Mouse (Mus musculus): ENCODE data around the gene Slc1a1. TPM values are rescaled to one million over a fixed set of nuclear protein-coding genes. Genes with fewer than 3 reads are reported as not detected.

Slc1a1 gene
- polyA plus RNA-seq, 1 experiment from 2014 or later: 1.7 TPM

DNA sequence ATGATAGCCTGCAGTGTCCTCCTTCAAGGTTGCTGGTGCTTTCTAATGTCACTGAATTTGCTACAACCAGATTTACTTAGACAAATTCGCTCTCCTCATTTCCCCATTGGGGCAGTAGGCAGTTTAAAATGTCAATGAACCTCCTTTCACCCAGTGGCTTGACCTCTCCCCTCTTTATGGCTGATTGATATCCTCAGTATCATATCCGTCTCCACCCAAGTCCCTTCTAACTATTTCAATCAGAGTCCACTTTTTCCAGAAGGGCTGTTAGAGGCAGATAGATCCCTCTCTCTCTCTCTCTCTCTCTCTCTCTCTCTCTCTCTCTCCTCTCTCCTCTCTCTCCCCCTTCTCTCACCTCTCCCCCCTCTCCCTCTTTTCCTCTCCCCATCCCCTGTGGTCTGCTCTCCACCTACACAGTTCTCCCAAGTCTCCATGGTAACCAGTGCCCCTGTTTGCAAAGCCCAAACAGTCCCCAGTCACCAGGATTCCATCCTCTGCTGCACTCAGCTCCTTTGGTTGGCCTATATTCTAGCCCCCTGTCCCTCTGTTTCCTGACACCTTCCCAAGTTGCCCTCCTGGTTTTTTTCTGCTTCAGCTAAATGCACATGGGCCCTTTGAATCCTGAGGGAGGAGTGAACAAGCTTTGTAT is 80.9 kb downstream of the Slc1a1 start:
- 73% methylated on average over 2 of the region's 2 CpGs for WGBS
- Histone ChIP-seq H3K9me3 (ENCODE audit: control insufficient read depth, low read length) (no peaks in the 10 kb centered on the region), H3K9ac (ENCODE audit: low read length) (no peak overlapping the region), H3K4me3 (ENCODE audit: low read depth, low read length) (no peak overlapping the region), H3K4me2 (ENCODE audit: low read depth) (no peak overlapping the region), H3K4me1 (ENCODE audit: control insufficient read depth, insufficient read depth, low read length) (no peaks in the 10 kb centered on the region), H3K36me3 (ENCODE audit: control insufficient read depth, insufficient read depth, low read length) (no peaks in the 10 kb centered on the region), H3K27ac (ENCODE audit: low read depth, low read length) (no peak overlapping the region), H3K27me3 (ENCODE audit: control insufficient read depth, insufficient read depth, low read length) (no peaks in the 10 kb centered on the region)
- ATAC-seq (ENCODE audit: insufficient read depth, low FRiP score, low TSS enrichment) (no peak), DNase-seq (ENCODE audit: low spot score) (no peak)

DNA sequence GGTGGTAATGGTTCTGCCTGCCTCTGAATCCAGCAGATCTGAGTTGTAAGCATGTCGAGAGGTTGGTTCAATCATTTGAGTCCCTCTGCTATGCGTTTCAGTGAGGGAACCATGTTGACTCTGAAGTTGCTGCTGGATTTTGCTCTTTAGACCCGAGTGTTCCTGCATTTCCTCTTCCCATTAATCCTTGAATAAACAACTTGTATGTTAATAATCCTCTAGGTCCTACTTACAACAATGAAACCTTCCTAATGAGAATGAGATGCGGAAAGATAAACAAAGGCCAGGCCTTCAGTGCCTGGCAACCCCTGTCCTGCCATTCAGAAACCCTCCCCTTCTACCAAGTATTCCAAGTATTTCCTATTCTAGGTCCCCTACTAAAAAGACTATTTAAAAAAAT is 81.6 kb downstream of the Slc1a1 start:
- 64% methylated on average over 4 of the region's 4 CpGs for WGBS
- no peak for DNase-seq (ENCODE audit: low spot score)

DNA sequence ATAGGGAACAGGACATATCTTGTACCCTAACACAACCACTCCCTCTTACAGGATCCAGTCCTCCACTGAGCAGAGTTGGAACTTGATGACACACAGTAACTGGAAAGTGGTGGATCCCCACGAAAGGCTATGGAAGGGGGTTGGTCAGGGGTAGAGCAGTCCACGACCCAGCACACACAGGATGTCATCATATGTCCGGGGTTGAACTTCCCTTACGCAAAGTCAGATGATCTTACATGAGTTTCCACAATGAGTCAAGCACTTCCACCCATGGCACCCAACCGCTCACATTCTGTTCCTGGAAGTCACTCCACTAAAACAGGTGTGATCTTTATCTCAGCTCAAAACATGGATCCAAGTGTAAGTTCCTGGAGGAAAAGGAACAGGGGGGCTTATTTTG is 83.0 kb downstream of the Slc1a1 start:
- Histone ChIP-seq H3K9me3 (ENCODE audit: control insufficient read depth, low read length) (no peaks in the 10 kb centered on the region), H3K4me2 (ENCODE audit: low read depth) (no peak overlapping the region), H3K27me3 (ENCODE audit: control insufficient read depth, insufficient read depth, low read length) (no peaks in the 10 kb centered on the region), H3K4me3 (ENCODE audit: low read depth, low read length) (no peak overlapping the region), H3K36me3 (ENCODE audit: control insufficient read depth, insufficient read depth, low read length) (no peaks in the 10 kb centered on the region), H3K9ac (ENCODE audit: low read length) (no peak overlapping the region), H3K4me1 (ENCODE audit: control insufficient read depth, insufficient read depth, low read length) (no peaks in the 10 kb centered on the region), H3K27ac (ENCODE audit: low read depth, low read length) (no peak overlapping the region)
- WGBS: 87% methylated on average over 5 of the region's 5 CpGs
- DNase-seq (ENCODE audit: low spot score): no peak
- no peak for ATAC-seq (ENCODE audit: insufficient read depth, low FRiP score, low TSS enrichment)

More for the DNA sequence above, 81.6 kb downstream of the Slc1a1 start:
- H3K4me3 ChIP-seq (ENCODE audit: low read depth, low read length): no peak overlapping the region
- no peaks in the 10 kb centered on the region for H3K27me3 ChIP-seq (ENCODE audit: control insufficient read depth, insufficient read depth, low read length)
- no peak overlapping the region for H3K9ac ChIP-seq (ENCODE audit: low read length)
- no peak for ATAC-seq (ENCODE audit: insufficient read depth, low FRiP score, low TSS enrichment)
- no peaks in the 10 kb centered on the region for H3K9me3 ChIP-seq (ENCODE audit: control insufficient read depth, low read length)
- H3K4me1 ChIP-seq (ENCODE audit: control insufficient read depth, insufficient read depth, low read length): no peaks in the 10 kb centered on the region
- H3K36me3 ChIP-seq (ENCODE audit: control insufficient read depth, insufficient read depth, low read length): no peaks in the 10 kb centered on the region
- H3K4me2 ChIP-seq (ENCODE audit: low read depth): no peak overlapping the region
- H3K27ac ChIP-seq (ENCODE audit: low read depth, low read length): no peak overlapping the region

DNA sequence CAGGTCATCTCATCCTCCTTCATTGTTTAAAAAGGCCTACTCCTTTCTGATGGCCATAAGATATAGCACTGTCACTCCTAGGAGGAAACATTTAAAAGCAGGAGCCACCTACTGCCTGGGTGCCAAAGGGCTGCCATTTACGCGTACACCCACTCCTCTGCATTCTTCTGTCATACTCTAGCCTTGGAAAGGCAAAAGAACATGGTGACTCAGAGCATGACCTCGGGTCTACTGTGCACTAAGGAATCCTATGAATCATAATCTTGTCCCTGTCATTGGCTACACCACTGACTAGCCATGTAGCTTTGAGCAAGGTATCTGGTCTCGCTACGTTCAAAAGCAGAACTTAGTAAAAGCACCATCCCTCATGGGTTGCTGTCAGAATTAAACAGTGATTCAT is 91.5 kb downstream of the Slc1a1 start:
- H3K9me3 ChIP-seq (ENCODE audit: control insufficient read depth, low read length): no peaks in the 10 kb centered on the region
- H3K27ac ChIP-seq (ENCODE audit: low read depth, low read length): no peak overlapping the region
- DNase-seq (ENCODE audit: low spot score): no peak
- 90% methylated on average over 5 of the region's 5 CpGs for WGBS
- no peaks in the 10 kb centered on the region for H3K27me3 ChIP-seq (ENCODE audit: control insufficient read depth, insufficient read depth, low read length)
- H3K4me1 ChIP-seq (ENCODE audit: control insufficient read depth, insufficient read depth, low read length): no peaks in the 10 kb centered on the region
- ATAC-seq (ENCODE audit: insufficient read depth, low FRiP score, low TSS enrichment): no peak
- H3K9ac ChIP-seq (ENCODE audit: low read length): no peak overlapping the region
- no peak overlapping the region for H3K4me2 ChIP-seq (ENCODE audit: low read depth)
- H3K4me3 ChIP-seq (ENCODE audit: low read depth, low read length): no peak overlapping the region
- H3K36me3 ChIP-seq (ENCODE audit: control insufficient read depth, insufficient read depth, low read length): no peaks in the 10 kb centered on the region

DNA sequence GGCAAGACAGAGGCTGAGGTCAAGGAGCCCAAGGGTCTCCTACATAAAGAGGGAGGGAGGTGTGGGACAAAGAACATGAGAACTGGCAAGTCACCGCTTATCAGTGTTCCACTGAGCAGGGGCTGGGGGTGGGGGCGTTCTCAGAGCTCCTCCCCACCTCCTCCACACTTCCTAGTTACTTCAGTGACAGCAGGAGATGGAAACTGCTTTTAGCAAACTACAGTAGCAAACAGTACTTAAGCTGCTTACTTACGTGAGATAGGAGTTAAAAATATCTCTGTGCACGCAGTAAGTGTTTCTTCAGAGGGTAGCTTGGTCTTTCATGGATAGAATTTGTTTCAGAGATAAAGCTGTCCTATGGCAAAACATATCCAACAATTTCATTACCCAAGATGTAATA is 92.5 kb downstream of the Slc1a1 start:
- ATAC-seq (ENCODE audit: insufficient read depth, low FRiP score, low TSS enrichment) (no peak), DNase-seq (ENCODE audit: low spot score) (no peak)
- H3K4me2 ChIP-seq (ENCODE audit: low read depth): no peak overlapping the region
- H3K9ac ChIP-seq (ENCODE audit: low read length): no peak overlapping the region
- no peak overlapping the region for H3K27ac ChIP-seq (ENCODE audit: low read depth, low read length)
- no peak overlapping the region for H3K4me3 ChIP-seq (ENCODE audit: low read depth, low read length)
- H3K9me3 ChIP-seq (ENCODE audit: control insufficient read depth, low read length): no peaks in the 10 kb centered on the region
- no peaks in the 10 kb centered on the region for H3K4me1 ChIP-seq (ENCODE audit: control insufficient read depth, insufficient read depth, low read length)
- 79% methylated on average over 4 of the region's 4 CpGs for WGBS
- no peaks in the 10 kb centered on the region for H3K27me3 ChIP-seq (ENCODE audit: control insufficient read depth, insufficient read depth, low read length)
- no peaks in the 10 kb centered on the region for H3K36me3 ChIP-seq (ENCODE audit: control insufficient read depth, insufficient read depth, low read length)

DNA sequence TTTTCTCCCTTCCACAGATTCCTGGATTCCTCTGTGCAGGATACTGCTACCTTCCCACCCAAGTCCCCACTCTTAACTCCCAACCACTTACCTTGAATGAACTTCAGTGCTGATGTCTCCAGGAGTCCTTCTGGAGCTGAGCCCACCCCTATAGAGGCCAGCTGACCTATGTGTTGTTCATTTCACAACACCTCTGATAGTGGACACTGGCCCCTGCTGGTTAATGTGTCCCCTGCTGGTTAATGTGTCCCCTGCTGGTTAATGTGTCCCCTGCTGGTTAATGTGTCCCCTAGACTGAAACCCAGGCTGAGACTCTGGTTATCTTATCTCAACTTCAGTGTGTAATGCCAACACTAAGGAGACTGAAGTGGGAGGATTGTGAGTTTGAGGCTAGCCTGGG is 94.2 kb downstream of the Slc1a1 start:
- no peak overlapping the region for H3K4me3 ChIP-seq (ENCODE audit: low read depth, low read length)
- no peak for DNase-seq (ENCODE audit: low spot score)
- ATAC-seq (ENCODE audit: insufficient read depth, low FRiP score, low TSS enrichment): no peak

DNA sequence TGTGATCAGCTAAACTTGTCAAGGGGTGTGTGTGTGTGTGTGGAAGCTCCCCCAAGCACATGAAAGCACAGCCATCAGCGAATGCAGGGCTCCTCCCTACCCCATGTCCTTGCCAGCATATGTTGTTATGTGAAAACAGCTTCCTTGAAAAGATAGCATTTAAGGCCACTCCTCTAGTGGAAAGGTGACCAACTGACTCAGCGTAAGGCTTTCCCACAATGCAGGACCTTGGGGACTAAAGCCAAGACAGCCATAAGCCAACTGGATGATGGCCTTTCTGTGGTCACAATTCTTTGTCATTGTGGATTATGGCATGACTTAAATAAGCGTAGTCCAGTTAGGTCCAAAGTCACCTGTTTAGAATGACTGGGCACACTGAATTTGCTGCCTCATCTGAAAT is 100.0 kb downstream of the Slc1a1 start:
- WGBS: 89% methylated on average over 3 of the region's 3 CpGs
- Histone ChIP-seq H3K27ac (ENCODE audit: low read depth, low read length) (no peak overlapping the region), H3K4me1 (ENCODE audit: control insufficient read depth, insufficient read depth, low read length) (no peaks in the 10 kb centered on the region), H3K9ac (ENCODE audit: low read length) (no peak overlapping the region), H3K9me3 (ENCODE audit: control insufficient read depth, low read length) (no peaks in the 10 kb centered on the region), H3K4me3 (ENCODE audit: low read depth, low read length) (no peak overlapping the region), H3K36me3 (ENCODE audit: control insufficient read depth, insufficient read depth, low read length) (no peaks in the 10 kb centered on the region), H3K27me3 (ENCODE audit: control insufficient read depth, insufficient read depth, low read length) (no peaks in the 10 kb centered on the region), H3K4me2 (ENCODE audit: low read depth) (no peak overlapping the region)
- DNase-seq (ENCODE audit: low spot score): no peak
- ATAC-seq (ENCODE audit: insufficient read depth, low FRiP score, low TSS enrichment): no peak

More for the DNA sequence above, 94.2 kb downstream of the Slc1a1 start:
- no peaks in the 10 kb centered on the region for H3K36me3 ChIP-seq (ENCODE audit: control insufficient read depth, insufficient read depth, low read length)
- no peaks in the 10 kb centered on the region for H3K9me3 ChIP-seq (ENCODE audit: control insufficient read depth, low read length)
- H3K9ac ChIP-seq (ENCODE audit: low read length): no peak overlapping the region
- H3K4me1 ChIP-seq (ENCODE audit: control insufficient read depth, insufficient read depth, low read length): no peaks in the 10 kb centered on the region
- no peaks in the 10 kb centered on the region for H3K27me3 ChIP-seq (ENCODE audit: control insufficient read depth, insufficient read depth, low read length)
- no peak overlapping the region for H3K4me2 ChIP-seq (ENCODE audit: low read depth)
- no peak overlapping the region for H3K27ac ChIP-seq (ENCODE audit: low read depth, low read length)

DNA sequence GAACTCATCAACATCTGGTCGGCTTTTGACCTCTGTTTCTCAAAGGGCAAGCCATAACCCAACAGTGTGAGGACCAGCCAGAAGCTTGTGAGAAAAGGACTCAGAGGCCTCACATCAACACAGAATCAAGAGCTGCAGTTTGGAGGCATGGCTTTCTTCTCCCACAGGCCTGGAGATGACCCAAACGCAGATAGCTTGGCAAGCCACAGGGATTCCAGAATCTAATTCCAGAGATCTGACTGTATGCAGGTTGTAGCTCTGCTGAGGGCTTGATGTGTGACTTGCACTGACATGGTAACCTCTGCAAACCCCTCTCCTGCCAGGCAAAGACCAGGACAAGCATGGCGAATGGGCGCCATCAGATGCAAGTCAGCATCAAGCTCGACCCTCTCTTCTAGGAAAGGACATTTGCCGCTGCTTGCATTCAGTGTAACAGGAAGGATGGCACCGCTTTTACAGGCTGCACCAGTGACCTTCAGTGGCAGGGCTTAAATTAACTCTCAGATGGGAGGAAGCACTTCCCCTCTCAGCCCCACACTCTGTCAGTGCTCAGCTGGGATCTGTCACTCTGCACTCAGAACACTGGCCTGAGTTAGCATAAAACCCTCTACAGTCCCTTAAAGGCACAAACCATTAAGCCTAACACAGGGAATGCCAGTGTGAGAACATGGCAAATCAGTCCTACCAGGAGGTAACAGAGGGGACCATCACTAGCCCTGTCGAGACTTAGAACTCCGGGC is 105.5 kb downstream of the Slc1a1 start:
- Histone ChIP-seq H3K9me3 (ENCODE audit: control insufficient read depth, low read length) (no peaks in the 10 kb centered on the region), H3K4me2 (ENCODE audit: low read depth) (no peak overlapping the region), H3K4me1 (ENCODE audit: control insufficient read depth, insufficient read depth, low read length) (no peaks in the 10 kb centered on the region), H3K4me3 (ENCODE audit: low read depth, low read length) (no peak overlapping the region), H3K27me3 (ENCODE audit: control insufficient read depth, insufficient read depth, low read length) (no peaks in the 10 kb centered on the region), H3K9ac (ENCODE audit: low read length) (no peak overlapping the region), H3K27ac (ENCODE audit: low read depth, low read length) (no peak overlapping the region), H3K36me3 (ENCODE audit: control insufficient read depth, insufficient read depth, low read length) (no peaks in the 10 kb centered on the region)
- no peak for DNase-seq (ENCODE audit: low spot score)
- ATAC-seq (ENCODE audit: insufficient read depth, low FRiP score, low TSS enrichment): no peak
- WGBS: 76% methylated on average over 9 of the region's 9 CpGs

DNA sequence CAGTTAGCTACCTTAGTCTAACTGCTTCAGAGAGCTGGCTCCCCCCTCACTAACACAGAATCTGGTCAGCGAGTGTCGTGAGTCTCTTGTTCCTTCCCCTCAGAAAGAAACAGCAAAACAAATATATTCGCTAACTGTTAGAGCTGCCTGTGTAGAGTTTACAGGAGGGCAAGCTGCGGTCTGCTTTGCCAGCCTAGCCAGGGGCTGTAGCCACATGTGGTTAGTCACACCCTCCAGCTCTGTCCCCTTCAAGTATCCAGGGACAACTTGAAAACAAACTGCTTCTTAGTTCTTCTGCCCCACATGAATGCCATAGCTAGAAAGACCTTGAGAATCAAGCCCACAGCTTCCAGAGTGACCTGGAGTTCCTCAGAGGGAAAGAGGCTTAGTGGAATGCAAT is 106.4 kb downstream of the Slc1a1 start:
- DNase-seq (ENCODE audit: low spot score) (no peak), ATAC-seq (ENCODE audit: insufficient read depth, low FRiP score, low TSS enrichment) (no peak)
- 77% methylated on average over 4 of the region's 4 CpGs for WGBS
- Histone ChIP-seq H3K4me3 (ENCODE audit: low read depth, low read length) (no peak overlapping the region), H3K9me3 (ENCODE audit: control insufficient read depth, low read length) (no peaks in the 10 kb centered on the region), H3K27me3 (ENCODE audit: control insufficient read depth, insufficient read depth, low read length) (no peaks in the 10 kb centered on the region), H3K36me3 (ENCODE audit: control insufficient read depth, insufficient read depth, low read length) (no peaks in the 10 kb centered on the region), H3K27ac (ENCODE audit: low read depth, low read length) (no peak overlapping the region), H3K4me1 (ENCODE audit: control insufficient read depth, insufficient read depth, low read length) (no peaks in the 10 kb centered on the region), H3K9ac (ENCODE audit: low read length) (no peak overlapping the region), H3K4me2 (ENCODE audit: low read depth) (no peak overlapping the region)
